Mouse (Mus musculus) intestine, postnatal 0 days (tissue): Measurements from ENCODE around the gene Pcp4. TPM values are rescaled to one million over a fixed set of nuclear protein-coding genes. Genes with fewer than 3 reads are reported as not detected.
"Not testable (repeated sequence)": the region's sequence is repeated elsewhere in the genome, so short reads cannot be mapped to it uniquely, and the experiment has no call there.

ENCODE experiments used
- ATAC-seq: fragments of 200-750 bp; cut with Nextera tagmentation; 2 replicates; pipeline ENCODE4 v1.8.0; 2017; ENCODE audit warnings: mild to moderate bottlenecking, moderate TSS enrichment, moderate library complexity
- H3K27ac ChIP-seq: fragments of 300-500 bp; sonication (generic); 2 replicates; pipeline ENCODE4 v1.5.1; 2014; ENCODE audit warnings: mild to moderate bottlenecking, low read depth, low read length, moderate library complexity
- H3K27me3 ChIP-seq: fragments of 300-500 bp; sonication (generic); replicated peaks from 2 replicates; pipeline ENCODE4 v1.6.1; 2014; ENCODE audit warnings: low read length, mixed read lengths; ENCODE audit not compliant: control insufficient read depth, insufficient read depth
- H3K36me3 ChIP-seq: fragments of 300-500 bp; sonication (generic); 2 replicates; pipeline ENCODE4 v1.6.1; 2014; ENCODE audit warnings: mild to moderate bottlenecking, moderate library complexity; ENCODE audit not compliant: control insufficient read depth, insufficient read depth
- H3K4me1 ChIP-seq: fragments of 300-500 bp; sonication (generic); replicated peaks from 2 replicates; pipeline ENCODE4 v1.6.1; 2014; ENCODE audit warnings: antibody characterized with exemption, low read length, mixed read lengths; ENCODE audit not compliant: control insufficient read depth, insufficient read depth
- H3K4me2 ChIP-seq: fragments of 300-500 bp; sonication (generic); replicated peaks from 2 replicates; pipeline ENCODE4 v1.6.1; 2014; ENCODE audit warnings: low read depth, mild to moderate bottlenecking, moderate library complexity
- H3K4me3 ChIP-seq: fragments of 300-500 bp; sonication (generic); 2 replicates; pipeline ENCODE4 v1.5.1; 2014; ENCODE audit warnings: low read depth, low read length
- H3K9ac ChIP-seq: fragments of 300-500 bp; sonication (generic); 2 replicates; pipeline ENCODE4 v1.6.1; 2014; ENCODE audit warnings: mild to moderate bottlenecking, low read depth, low read length
- H3K9me3 ChIP-seq: fragments of 300-500 bp; sonication (generic); 2 replicates; pipeline ENCODE4 v1.6.1; 2016; ENCODE audit warnings: mixed run types; ENCODE audit not compliant: control insufficient read depth
- CTCF ChIP-seq: sonication (generic); IDR thresholded peaks from 2 replicates; pipeline ENCODE4 v1.5.1; 2016; ENCODE audit warnings: low read depth, mild to moderate bottlenecking, control low read depth, antibody characterized with exemption, moderate library complexity
- WGBS: fragments of 180-500 bp; shearing (Covaris S2); extraction: QIAGEN DNeasy Blood & Tissue Kit; methylation state at CpG from one replicate; pipeline ENCODE4 v1.1.7; 2014; 5-methylcytosine and 5-hydroxymethylcytosine counted together
- polyA plus RNA-seq: library from polyadenylated mRNA; unstranded; fragments of >200 nt; fragmentation: Nextera tagmentation; extraction: Ambion mirVana; gene quantifications from 2 replicates; pipeline ENCODE4 v1.2.1, GENCODE M21; 2015

Gene Pcp4
- polyA plus RNA-seq, 1 experiment from 2014 or later = 80.8 TPM

GRCm38 (mm10) chr16:96438946-96439345 is 28.5 kb upstream of the Pcp4 start:
- no peak for ATAC-seq
- H3K9me3 ChIP-seq = no peaks in the 10 kb centered on the region
- no peaks in the 10 kb centered on the region for H3K27me3 ChIP-seq
- 82% methylated on average over 5 of the region's 5 CpGs for WGBS
- H3K36me3 ChIP-seq = no peaks in the 10 kb centered on the region
- TF ChIP-seq CTCF = no peak
- H3K27ac ChIP-seq = no peak overlapping the region
- H3K4me2 ChIP-seq = no peak overlapping the region
- no peak overlapping the region for H3K9ac ChIP-seq
- H3K4me3 ChIP-seq = no peak overlapping the region
- no peaks in the 10 kb centered on the region for H3K4me1 ChIP-seq

- H3K27ac ChIP-seq = no peak overlapping the region
- WGBS = 60% methylated on average over 4 of the region's 4 CpGs
- no peaks in the 10 kb centered on the region for H3K4me1 ChIP-seq
- H3K27me3 ChIP-seq = no peaks in the 10 kb centered on the region
- no peak overlapping the region for H3K4me3 ChIP-seq
- ATAC-seq = no peak
- no peaks in the 10 kb centered on the region for H3K9me3 ChIP-seq
- no peak overlapping the region for H3K9ac ChIP-seq
- no peak overlapping the region for H3K4me2 ChIP-seq
- no peak for TF ChIP-seq CTCF
- no peaks in the 10 kb centered on the region for H3K36me3 ChIP-seq
These were observed 27.7 kb upstream of the Pcp4 start for GRCm38 (mm10) chr16:96439682-96440081.

GRCm38 (mm10) chr16:96440871-96441270 is 26.5 kb upstream of the Pcp4 start:
- no peak overlapping the region for H3K9ac ChIP-seq
- TF ChIP-seq CTCF = no peak
- H3K27ac ChIP-seq = no peak overlapping the region
- no peak overlapping the region for H3K4me2 ChIP-seq
- H3K4me3 ChIP-seq = no peak overlapping the region
- no peaks in the 10 kb centered on the region for H3K36me3 ChIP-seq
- H3K27me3 ChIP-seq = no peaks in the 10 kb centered on the region
- no peaks in the 10 kb centered on the region for H3K9me3 ChIP-seq
- ATAC-seq = no peak
- no peaks in the 10 kb centered on the region for H3K4me1 ChIP-seq
- WGBS = 84% methylated on average over 8 of the region's 8 CpGs

GRCm38 (mm10) chr16:96441826-96442225 is 25.6 kb upstream of the Pcp4 start:
- Histone ChIP-seq H3K36me3 (no peaks in the 10 kb centered on the region), H3K4me1 (no peaks in the 10 kb centered on the region), H3K4me3 (no peak overlapping the region), H3K27me3 (no peaks in the 10 kb centered on the region), H3K27ac (no peak overlapping the region), H3K4me2 (no peak overlapping the region), H3K9me3 (no peaks in the 10 kb centered on the region), H3K9ac (no peak overlapping the region)
- TF ChIP-seq CTCF = no peak
- no peak for ATAC-seq
- 88% methylated on average over 3 of the region's 3 CpGs for WGBS

- Histone ChIP-seq H3K27me3 (no peaks in the 10 kb centered on the region), H3K4me3 (no peak within 1 kb of the TSS), H3K36me3 (no peaks in the 10 kb centered on the region), H3K27ac (no peak within 1 kb of the TSS), H3K9me3 (no peaks in the 10 kb centered on the region), H3K9ac (no peak within 1 kb of the TSS), H3K4me1 (no peaks in the 10 kb centered on the region), H3K4me2 (no peak within 1 kb of the TSS)
- TF ChIP-seq CTCF = no peak
- WGBS = 59% methylated on average over 2 of the region's 2 CpGs
- ATAC-seq = no peak
These were observed 23.9 kb upstream of the Pcp4 start, which contains the start of gene Itgb2l for GRCm38 (mm10) chr16:96443468-96443867. Gene Itgb2l, minus strand, starts transcription at chr16:96443619.

GRCm38 (mm10) chr16:96450871-96451270 is 16.5 kb upstream of the Pcp4 start:
- not testable (repeated sequence) for H3K36me3 ChIP-seq, H3K4me2 ChIP-seq, H3K9me3 ChIP-seq, H3K4me1 ChIP-seq, ATAC-seq, H3K9ac ChIP-seq, H3K27ac ChIP-seq, H3K27me3 ChIP-seq, H3K4me3 ChIP-seq
- 93% methylated on average over 13 of the region's 16 CpGs for WGBS

- Histone ChIP-seq H3K4me2 (no peak overlapping the region), H3K9me3 (no peaks in the 10 kb centered on the region), H3K36me3 (no peaks in the 10 kb centered on the region), H3K4me3 (no peak overlapping the region), H3K4me1 (no peaks in the 10 kb centered on the region), H3K9ac (no peak overlapping the region), H3K27ac (no peak overlapping the region), H3K27me3 (no peaks in the 10 kb centered on the region)
- no peak for ATAC-seq
- no peak for TF ChIP-seq CTCF
These were observed 13.3 kb upstream of the Pcp4 start for GRCm38 (mm10) chr16:96454086-96454485.
